In the genomic region with DNA sequence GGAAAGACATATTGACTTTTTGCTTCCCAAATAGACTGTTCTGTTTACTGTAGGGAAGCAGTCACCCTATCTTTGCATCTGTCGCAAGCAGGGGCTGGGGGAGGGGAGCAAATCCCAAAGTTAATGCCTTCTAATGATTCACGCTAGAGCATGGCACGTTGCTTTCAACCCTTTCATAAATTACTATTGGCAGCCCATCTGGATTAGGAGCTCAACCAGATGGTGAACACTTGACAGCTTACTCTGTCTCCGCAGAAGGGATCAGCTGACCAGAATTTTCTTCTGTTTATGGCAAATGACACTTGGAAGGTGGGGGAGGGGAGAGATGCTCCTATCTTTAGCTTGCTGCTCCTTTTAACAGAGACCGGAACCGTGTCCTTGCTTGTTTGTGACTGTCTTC, we compare ENCODE assay signal across 9 mouse cellular contexts.
A peak's percentile ranks its signal among the peaks of the same experiment; 100 is the strongest.
DNase-seq lines count a peak whose midpoint lies in the region; ATAC-seq lines count a peak whose summit lies in the region.
"Had no signal": no experiment of that assay in that cellular context is flagged by ENCODE, and none has a peak within 500 bp of the region (broad histone marks: within the 10 kb centered on the region; RNA-seq: fewer than 3 reads in every experiment).

No protein-coding gene starts in this region.

- H3K27ac ChIP-seq in forebrain, embryonic 16.5 days (ENCODE audit: low read length), result peak overlapping the region; percentile 75
- no peak overlapping the region for H3K27ac ChIP-seq in limb, embryonic 10.5 days
- H3K27ac ChIP-seq in heart, embryonic 10.5 days, result no peak overlapping the region
- H3K27ac ChIP-seq: gastrocnemius, adult 2 months had no signal

- H3K9ac ChIP-seq in forebrain, embryonic 16.5 days (replicated peaks; ENCODE audit: low read depth, low read length), result no peak overlapping the region

- H3K9me3 ChIP-seq in forebrain, embryonic 16.5 days (ENCODE audit: control insufficient read depth, low read length), result no peaks in the 10 kb centered on the region
- H3K9me3 ChIP-seq in limb, embryonic 10.5 days (replicated peaks), result no peaks in the 10 kb centered on the region
- H3K9me3 ChIP-seq in heart, embryonic 10.5 days, result no peaks in the 10 kb centered on the region

- H3K4me3 ChIP-seq in forebrain, embryonic 16.5 days (replicated peaks; ENCODE audit: low read length), result no peak overlapping the region
- no peak overlapping the region for H3K4me3 ChIP-seq in limb, embryonic 10.5 days
- H3K4me3 ChIP-seq in heart, embryonic 10.5 days, result no peak overlapping the region
- H3K4me3 ChIP-seq: gastrocnemius, adult 2 months had no signal

- H3K27me3 ChIP-seq in forebrain, embryonic 16.5 days (replicated peaks; ENCODE audit: control insufficient read depth, insufficient read depth, low read length), result no peaks in the 10 kb centered on the region
- H3K27me3 ChIP-seq in limb, embryonic 10.5 days (ENCODE audit: low read depth, poor library complexity, severe bottlenecking), result no peaks in the 10 kb centered on the region
- no peaks in the 10 kb centered on the region for H3K27me3 ChIP-seq in heart, embryonic 10.5 days (ENCODE audit: insufficient read depth, poor library complexity, severe bottlenecking)

- H3K4me1 ChIP-seq in forebrain, embryonic 16.5 days (replicated peaks; ENCODE audit: control insufficient read depth, insufficient read depth, low read length), result peaks cover 14% of the 10 kb centered on the region
- peaks cover 9% of the 10 kb centered on the region for H3K4me1 ChIP-seq in limb, embryonic 10.5 days
- peaks cover 5% of the 10 kb centered on the region; the same call in 1 of the 2 replicates for H3K4me1 ChIP-seq in heart, embryonic 10.5 days

- WGBS in forebrain, embryonic 16.5 days, result 22% methylated on average over 6 of the region's 6 CpGs
- WGBS in limb, embryonic 10.5 days, result 25% methylated on average over 6 of the region's 6 CpGs
- 43% methylated on average over 6 of the region's 6 CpGs for WGBS in heart, embryonic 10.5 days

- H3K4me2 ChIP-seq in forebrain, embryonic 16.5 days (ENCODE audit: low read length), result peak overlapping the region; percentile 2; the same call in 1 of the 2 replicates

- DNase-seq in lung, postnatal 10 days, result peak; percentile 42
- no peak for DNase-seq in lung, postnatal 4 days
- DNase-seq in layer of hippocampus, adult 9-10 months (ENCODE audit: low spot score), result peak; percentile 61
- peak; percentile 83 for DNase-seq in retina, postnatal 1 day
- no peak for DNase-seq in limb, embryonic 10.5 days (ENCODE audit: low spot score)
- no peak for DNase-seq in heart, embryonic 10.5 days (ENCODE audit: low spot score)
- DNase-seq: adrenal gland, adult 8-10 months; gastrocnemius, adult 2 months had no signal

- peak; percentile 91 for ATAC-seq in forebrain, embryonic 16.5 days

- H3K36me3 ChIP-seq in forebrain, embryonic 16.5 days (ENCODE audit: control insufficient read depth, insufficient read depth), result no peaks in the 10 kb centered on the region
- no peaks in the 10 kb centered on the region for H3K36me3 ChIP-seq in limb, embryonic 10.5 days
- H3K36me3 ChIP-seq in heart, embryonic 10.5 days, result peaks cover 46% of the 10 kb centered on the region

Comparison
In these comparisons a context has a peak if more than half of its experiments do, and no peak if none do; other contexts are left out.
1. DNase-seq: peak in lung, postnatal 10 days (single experiment), layer of hippocampus, adult 9-10 months (single experiment) and retina, postnatal 1 day (single experiment); none in lung, postnatal 4 days (0 of 2), limb, embryonic 10.5 days (single experiment) and heart, embryonic 10.5 days (single experiment).